Mouse (Mus musculus) liver, adult 2 months (tissue): ENCODE data around the gene Cx3cl1.

ENCODE experiments used
- CTCF ChIP-seq: fragments of 200-500 bp; IDR thresholded peaks from 2 replicates; pipeline ENCODE4 v1.5.1; 2011; ENCODE audit warnings: low read depth, low read length, control low read depth
- POLR2A ChIP-seq: fragments of 200-500 bp; IDR thresholded peaks from 2 replicates; pipeline ENCODE4 v1.6.1; 2011; ENCODE audit warnings: low read length, control low read depth; ENCODE audit not compliant: insufficient read depth; ENCODE audit errors: extremely low read depth

DNA sequence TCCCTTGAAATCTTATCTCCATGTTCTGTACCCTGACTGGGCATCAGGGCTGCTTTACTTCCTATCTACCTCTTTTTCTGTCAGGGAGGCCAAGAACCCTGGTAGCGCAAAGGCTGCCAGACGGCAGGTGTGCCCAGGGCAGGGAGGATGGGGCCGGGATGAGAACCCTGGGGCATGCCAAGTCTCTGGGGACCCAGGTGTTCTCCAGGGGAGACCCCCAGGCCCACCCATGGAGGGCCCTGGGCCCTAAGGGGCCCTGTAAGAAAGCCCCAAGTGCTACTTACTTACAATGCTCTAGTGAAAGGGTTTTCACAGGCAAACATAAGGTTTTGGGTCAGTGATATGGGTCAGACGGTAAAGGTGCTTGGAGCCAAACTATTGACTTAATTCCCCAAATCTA is 30.1 kb upstream of the Cx3cl1 start:
- TF ChIP-seq CTCF (no peak), POLR2A (no peak)
